Mouse (Mus musculus) testis, adult 2 months (tissue): ENCODE data around the gene Atp1a1.

Experiments used
- CTCF ChIP-seq: fragments of 200-500 bp; IDR thresholded peaks from 2 replicates; pipeline ENCODE4 v1.5.1; 2012; ENCODE audit warnings: low read depth, mild to moderate bottlenecking, inconsistent platforms, low read length, moderate library complexity; ENCODE audit not compliant: control insufficient read depth, insufficient read depth, insufficient replicate concordance
- POLR2A ChIP-seq: fragments of 200-500 bp; IDR thresholded peaks from 2 replicates; pipeline ENCODE4 v1.6.1; 2012; ENCODE audit warnings: low read depth, mild to moderate bottlenecking, inconsistent platforms, low read length, moderate library complexity; ENCODE audit not compliant: control insufficient read depth

DNA sequence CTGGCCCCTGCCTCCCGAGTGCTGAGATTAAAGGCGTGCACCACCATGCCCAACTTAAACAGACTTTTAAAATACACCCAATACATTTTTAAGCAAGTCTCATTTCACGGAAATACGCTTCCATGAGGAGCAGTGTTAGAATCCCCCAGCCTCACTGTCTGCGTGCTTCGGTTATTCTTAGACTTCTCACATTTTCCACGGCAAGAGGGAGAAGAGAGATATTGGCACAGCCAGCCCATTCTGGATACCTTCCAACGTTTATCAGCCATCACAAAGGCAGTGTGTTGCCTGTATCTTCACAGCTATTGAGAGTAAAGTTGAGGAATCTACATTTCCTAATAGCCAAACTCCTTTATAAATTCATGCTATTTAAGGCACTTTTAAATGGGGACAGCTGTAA, 7.8 kb downstream of the Atp1a1 start:
- TF ChIP-seq CTCF: no peak
- no peak for TF ChIP-seq POLR2A
